Mouse (Mus musculus) limb, embryonic 11.5 days (tissue): ENCODE results near the gene Hnrnpf. TPM values are rescaled to one million over a fixed set of nuclear protein-coding genes. Genes with fewer than 3 reads are reported as not detected.

ENCODE experiments used
- ATAC-seq: fragments of 200-750 bp; cut with Nextera tagmentation; 2 replicates; pipeline ENCODE4 v1.8.0; 2017; ENCODE audit warnings: low read depth; ENCODE audit not compliant: insufficient number of reproducible peaks, low FRiP score, low TSS enrichment
- DNase-seq: peaks from one replicate; pipeline ENCODE4 v3.0.0-alpha.2; 2015; ENCODE audit warnings: low spot score
- H3K27ac ChIP-seq: fragments of 300-500 bp; sonication (generic); replicated peaks from 2 replicates; pipeline ENCODE4 v1.5.1; 2014; ENCODE audit warnings: low read depth, mild to moderate bottlenecking, low read length
- H3K27me3 ChIP-seq: fragments of 300-500 bp; sonication (generic); 2 replicates; pipeline ENCODE4 v1.6.1; 2014; ENCODE audit warnings: mild to moderate bottlenecking, low read length, mixed read lengths; ENCODE audit not compliant: control insufficient read depth, insufficient read depth
- H3K36me3 ChIP-seq: fragments of 300-500 bp; sonication (generic); 2 replicates; pipeline ENCODE4 v1.6.1; 2014; ENCODE audit warnings: mild to moderate bottlenecking, low read length, moderate library complexity, mixed read lengths; ENCODE audit not compliant: control insufficient read depth, insufficient read depth
- H3K4me1 ChIP-seq: fragments of 300-500 bp; sonication (generic); 2 replicates; pipeline ENCODE4 v1.6.1; 2014; ENCODE audit warnings: low read length, mixed read lengths; ENCODE audit not compliant: control insufficient read depth, insufficient read depth
- H3K4me2 ChIP-seq: fragments of 300-500 bp; sonication (generic); 2 replicates; pipeline ENCODE4 v1.6.1; 2014; ENCODE audit warnings: low read depth, mild to moderate bottlenecking, moderate library complexity; ENCODE audit not compliant: severe bottlenecking
- H3K4me3 ChIP-seq: fragments of 300-500 bp; sonication (generic); 2 replicates; pipeline ENCODE4 v1.5.1; 2014; ENCODE audit warnings: low read depth, low read length
- H3K9ac ChIP-seq: fragments of 300-500 bp; sonication (generic); 2 replicates; pipeline ENCODE4 v1.6.1; 2014; ENCODE audit warnings: mild to moderate bottlenecking, low read length
- H3K9me3 ChIP-seq: fragments of 300-500 bp; sonication (generic); 2 replicates; pipeline ENCODE4 v1.6.1; 2016; ENCODE audit warnings: low read length; ENCODE audit not compliant: control insufficient read depth
- WGBS: fragments of 180-500 bp; shearing (Covaris S2); extraction: QIAGEN DNeasy Blood & Tissue Kit; methylation state at CpG from one replicate; pipeline ENCODE4 v1.1.7; 2014; 5-methylcytosine and 5-hydroxymethylcytosine counted together
- polyA plus RNA-seq: library from polyadenylated mRNA; unstranded; fragments of >200 nt; fragmentation: Nextera tagmentation; extraction: Ambion mirVana; gene quantifications from 2 replicates; pipeline ENCODE4 v1.2.1, GENCODE M21; 2014

Gene Hnrnpf
- polyA plus RNA-seq, 1 experiment from 2014 or later: 860 TPM

- Histone ChIP-seq H3K27ac (no peak overlapping the region), H3K9me3 (no peaks in the 10 kb centered on the region), H3K4me3 (no peak overlapping the region), H3K4me1 (no peaks in the 10 kb centered on the region), H3K36me3 (no peaks in the 10 kb centered on the region), H3K4me2 (no peak overlapping the region), H3K9ac (no peak overlapping the region), H3K27me3 (no peaks in the 10 kb centered on the region)
- ATAC-seq: no peak
- no peak for DNase-seq
- WGBS: 87% methylated on average over 2 of the region's 2 CpGs
Observed at GRCm38 (mm10) chr6:117885943-117886342, 14.2 kb upstream of the Hnrnpf start.

DNA sequence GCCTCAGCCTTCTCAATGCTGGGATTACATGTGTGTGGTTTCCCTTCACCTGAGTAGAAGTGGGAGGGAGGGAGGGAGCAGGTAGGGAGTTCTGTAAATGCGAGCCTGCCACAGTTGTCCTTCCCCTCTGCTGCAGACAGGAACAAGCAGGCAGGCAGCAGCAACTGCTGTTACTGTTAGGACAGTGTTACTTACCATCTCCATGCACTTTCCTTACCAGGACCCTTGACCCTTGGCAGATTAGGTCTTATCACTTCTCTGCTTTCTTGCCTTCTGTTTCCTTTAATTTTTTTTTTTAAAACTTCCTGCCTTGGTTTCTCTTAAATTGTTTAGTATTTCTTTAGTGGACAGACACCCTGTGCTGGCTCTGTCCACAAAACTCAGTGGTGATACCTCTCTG lies 12.1 kb upstream of the Hnrnpf start:
- Histone ChIP-seq H3K4me1 (no peaks in the 10 kb centered on the region), H3K27me3 (no peaks in the 10 kb centered on the region), H3K9ac (no peak overlapping the region), H3K36me3 (no peaks in the 10 kb centered on the region), H3K27ac (no peak overlapping the region), H3K4me2 (no peak overlapping the region), H3K4me3 (no peak overlapping the region), H3K9me3 (no peaks in the 10 kb centered on the region)
- ATAC-seq: no peak
- no peak for DNase-seq
- 52% methylated on average over 1 of the region's 1 CpGs for WGBS

- ATAC-seq (no peak), DNase-seq (no peak)
- Histone ChIP-seq H3K4me2 (no peak overlapping the region), H3K4me3 (no peak overlapping the region), H3K9me3 (no peaks in the 10 kb centered on the region), H3K36me3 (no peaks in the 10 kb centered on the region), H3K4me1 (no peaks in the 10 kb centered on the region), H3K27ac (no peak overlapping the region), H3K9ac (no peak overlapping the region), H3K27me3 (no peaks in the 10 kb centered on the region)
- 48% methylated on average over 2 of the region's 2 CpGs for WGBS
Observed at GRCm38 (mm10) chr6:117888642-117889096, 11.5 kb upstream of the Hnrnpf start.

DNA sequence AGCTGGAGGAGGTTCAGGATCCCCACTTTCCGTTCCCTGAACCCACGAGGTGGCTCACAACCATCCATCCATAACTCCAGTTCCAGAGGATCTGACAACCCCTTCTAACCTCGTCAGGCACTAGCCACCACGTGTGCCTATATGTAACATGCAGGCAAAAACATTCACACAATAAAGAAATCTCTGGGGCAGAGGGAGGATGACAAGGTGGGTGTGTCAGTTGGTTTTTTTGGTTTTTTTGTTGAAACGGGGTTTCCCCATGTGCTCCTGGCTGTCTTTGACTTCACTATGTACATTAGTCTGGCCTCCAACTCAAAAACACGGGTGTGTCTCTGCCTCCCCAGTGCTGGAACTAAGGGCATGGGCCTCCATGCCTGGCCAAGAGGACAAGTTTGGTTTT lies 9.9 kb upstream of the Hnrnpf start:
- DNase-seq: no peak
- H3K9ac ChIP-seq: no peak overlapping the region
- H3K9me3 ChIP-seq: no peaks in the 10 kb centered on the region
- ATAC-seq: no peak
- no peaks in the 10 kb centered on the region for H3K27me3 ChIP-seq
- no peaks in the 10 kb centered on the region for H3K36me3 ChIP-seq
- 86% methylated on average over 6 of the region's 6 CpGs for WGBS
- no peak overlapping the region for H3K4me3 ChIP-seq
- H3K27ac ChIP-seq: no peak overlapping the region
- no peaks in the 10 kb centered on the region for H3K4me1 ChIP-seq
- no peak overlapping the region for H3K4me2 ChIP-seq

DNA sequence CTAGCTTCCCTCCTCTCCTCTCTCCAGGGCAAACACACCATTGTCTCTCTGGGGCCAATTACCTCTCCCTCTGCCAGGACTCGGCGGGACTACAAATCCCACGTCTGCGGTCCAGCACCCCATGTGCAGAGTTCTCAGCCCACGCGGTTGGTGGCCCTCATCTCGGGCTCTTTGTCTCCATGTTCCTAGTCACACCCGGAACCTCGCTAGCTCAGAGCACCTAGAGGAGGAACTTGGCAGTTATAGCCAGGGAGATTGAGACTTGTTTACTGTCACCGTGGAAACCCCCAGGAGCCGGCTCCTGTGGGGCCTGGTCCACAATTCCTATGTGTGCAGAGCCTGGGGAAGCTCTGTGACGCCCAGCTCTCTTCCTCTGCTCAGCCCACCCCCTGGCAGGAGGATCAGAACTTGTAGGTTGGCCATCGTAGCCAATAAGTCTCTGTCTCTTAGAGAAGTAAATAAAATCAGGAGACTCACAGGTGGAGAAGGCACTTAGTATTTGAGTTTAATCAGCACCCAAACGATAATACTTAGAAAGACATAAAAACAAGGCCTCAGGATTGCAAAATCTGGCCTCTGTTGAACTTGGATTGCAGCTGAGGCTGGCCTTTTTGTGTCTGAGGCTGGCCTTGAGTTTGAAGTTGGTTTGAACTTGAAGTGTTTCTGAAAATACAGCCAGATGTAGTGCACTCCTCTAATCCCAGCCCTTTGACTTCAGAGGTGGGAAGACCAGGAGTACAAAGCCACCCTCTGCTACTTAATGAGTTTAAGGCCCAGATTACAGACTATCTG lies 8.6 kb upstream of the Hnrnpf start:
- ATAC-seq (no peak), DNase-seq (no peak)
- Histone ChIP-seq H3K4me2 (no peak overlapping the region), H3K4me3 (no peak overlapping the region), H3K9ac (no peak overlapping the region), H3K27ac (no peak overlapping the region), H3K36me3 (no peaks in the 10 kb centered on the region), H3K27me3 (no peaks in the 10 kb centered on the region), H3K9me3 (no peaks in the 10 kb centered on the region), H3K4me1 (no peaks in the 10 kb centered on the region)
- 66% methylated on average over 14 of the region's 14 CpGs for WGBS

GRCm38 (mm10) chr6:117892386-117892785 lies 7.7 kb upstream of the Hnrnpf start:
- ATAC-seq (no peak), DNase-seq (no peak)
- no peaks in the 10 kb centered on the region for H3K36me3 ChIP-seq
- no peaks in the 10 kb centered on the region for H3K4me1 ChIP-seq
- WGBS: 76% methylated on average over 3 of the region's 3 CpGs
- H3K4me2 ChIP-seq: no peak overlapping the region
- no peak overlapping the region for H3K4me3 ChIP-seq
- H3K9me3 ChIP-seq: no peaks in the 10 kb centered on the region
- no peak overlapping the region for H3K27ac ChIP-seq
- no peaks in the 10 kb centered on the region for H3K27me3 ChIP-seq
- no peak overlapping the region for H3K9ac ChIP-seq

DNA sequence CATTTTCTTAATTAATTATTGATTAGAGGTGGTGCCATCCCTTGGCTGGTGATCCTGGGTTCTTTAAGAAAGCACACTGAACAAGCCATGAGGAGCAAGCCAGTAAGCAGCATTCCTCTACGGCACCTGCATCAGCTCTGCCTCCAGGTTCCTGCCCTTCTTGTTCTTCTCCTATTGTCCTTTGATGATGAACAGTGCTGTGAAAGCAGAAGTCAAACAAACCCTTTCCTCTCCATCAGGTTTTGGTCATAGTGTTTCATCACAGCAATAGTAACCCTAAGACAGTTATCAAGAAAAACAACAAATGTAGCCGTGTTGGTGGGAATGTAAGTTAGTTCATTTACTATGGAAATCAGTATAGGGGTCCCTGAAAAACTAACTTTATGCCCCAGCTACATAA lies 6.7 kb upstream of the Hnrnpf start:
- Histone ChIP-seq H3K27ac (no peak overlapping the region), H3K36me3 (no peaks in the 10 kb centered on the region), H3K4me3 (no peak overlapping the region), H3K4me2 (no peak overlapping the region), H3K9me3 (no peaks in the 10 kb centered on the region), H3K9ac (no peak overlapping the region), H3K4me1 (no peaks in the 10 kb centered on the region), H3K27me3 (no peaks in the 10 kb centered on the region)
- ATAC-seq (no peak), DNase-seq (no peak)
- 91% methylated on average over 2 of the region's 2 CpGs for WGBS

DNA sequence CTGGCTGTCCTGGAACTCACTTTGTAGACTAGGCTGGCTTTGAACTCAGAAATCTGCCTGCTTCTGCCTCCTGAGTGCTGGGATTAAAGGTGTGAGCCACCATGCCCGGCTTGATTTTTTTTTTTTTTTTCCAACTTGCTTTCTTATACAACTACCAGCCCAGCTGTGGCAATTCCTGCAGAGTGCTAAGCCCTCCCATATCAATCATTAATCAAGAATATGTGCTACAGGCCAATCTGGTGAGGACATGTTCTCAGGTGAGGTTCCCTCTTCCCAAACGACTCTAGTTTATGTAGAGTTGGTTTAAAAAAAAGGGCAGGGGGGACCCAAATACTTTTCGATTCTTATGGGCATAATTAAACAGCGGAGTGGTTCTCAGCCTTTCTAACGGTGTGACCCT lies 2.3 kb upstream of the Hnrnpf start:
- no peak overlapping the region for H3K4me3 ChIP-seq
- no peaks in the 10 kb centered on the region for H3K4me1 ChIP-seq
- 70% methylated on average over 5 of the region's 5 CpGs for WGBS
- no peak overlapping the region for H3K27ac ChIP-seq
- ATAC-seq: no peak
- no peaks in the 10 kb centered on the region for H3K9me3 ChIP-seq
- H3K27me3 ChIP-seq: no peaks in the 10 kb centered on the region
- H3K36me3 ChIP-seq: no peaks in the 10 kb centered on the region
- DNase-seq: no peak
- no peak overlapping the region for H3K4me2 ChIP-seq
- H3K9ac ChIP-seq: no peak overlapping the region
